Mouse (Mus musculus) liver, embryonic 14.5 days (tissue): ENCODE measurements around the gene Icam1.

Experiments used
- CTCF ChIP-seq: IDR thresholded peaks from 2 replicates; pipeline ENCODE4 v1.5.1; 2016; ENCODE audit warnings: antibody characterized with exemption, low read depth, control low read depth
- EP300 ChIP-seq: IDR thresholded peaks from 2 replicates; pipeline ENCODE4 v1.6.1; 2016; ENCODE audit warnings: antibody characterized with exemption, low read depth

DNA sequence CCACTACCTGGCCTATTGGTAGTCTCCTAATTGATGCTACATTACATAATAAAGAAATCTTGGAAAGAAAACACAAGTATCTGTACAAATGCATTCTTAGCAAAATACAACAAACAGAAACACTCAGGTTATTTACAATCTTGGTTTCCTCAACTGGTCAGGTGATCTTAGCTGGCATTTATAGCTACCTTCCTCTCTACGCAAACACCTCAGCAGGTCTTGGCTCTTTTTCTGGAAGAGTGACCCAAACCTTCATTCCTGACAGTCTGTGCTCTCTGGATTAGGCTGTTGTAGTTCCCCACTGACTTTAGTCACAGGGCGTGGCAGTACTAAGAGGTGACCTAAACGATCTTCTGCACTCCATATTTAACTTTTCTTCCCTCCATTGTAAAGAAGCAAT lies 29.4 kb downstream of the Icam1 start:
- TF ChIP-seq EP300 = no peak
- no peak for TF ChIP-seq CTCF
